Mouse (Mus musculus): ENCODE data around the gene Nudt16l1.

DNA sequence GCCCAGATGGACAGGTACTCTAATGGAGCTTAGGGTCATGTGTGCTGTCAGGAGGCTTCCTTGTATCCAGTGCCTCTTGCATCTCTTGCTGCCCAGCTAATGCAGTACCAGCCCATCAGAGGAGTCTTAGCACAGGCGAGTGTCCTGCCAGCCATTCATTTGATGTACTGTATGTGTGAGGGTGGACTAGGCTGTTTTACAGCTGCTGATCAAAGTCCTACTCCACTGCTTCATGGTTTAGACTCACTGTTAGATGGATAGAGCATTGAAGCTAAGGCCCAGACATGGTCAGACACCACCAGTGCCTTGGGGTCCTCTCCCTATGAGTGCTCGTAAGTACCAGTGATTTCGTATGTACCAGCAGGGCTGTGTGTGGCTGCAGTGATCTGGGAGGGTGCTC lies 33.7 kb upstream of the Nudt16l1 start:
- TF ChIP-seq CTCF (IDR thresholded peaks at IDR 0.05; ENCODE audit: low read depth) = no peak
- no peak for TF ChIP-seq EP300 (IDR thresholded peaks at IDR 0.05; ENCODE audit: low read depth)
